Mouse (Mus musculus) kidney, postnatal 10 days (tissue): ENCODE data around the gene Rac2.

Experiments used
- DNase-seq: peaks from one replicate; pipeline ENCODE4 v3.0.0; 2021; ENCODE audit warnings: mixed read lengths

The Rac2 gene

DNA sequence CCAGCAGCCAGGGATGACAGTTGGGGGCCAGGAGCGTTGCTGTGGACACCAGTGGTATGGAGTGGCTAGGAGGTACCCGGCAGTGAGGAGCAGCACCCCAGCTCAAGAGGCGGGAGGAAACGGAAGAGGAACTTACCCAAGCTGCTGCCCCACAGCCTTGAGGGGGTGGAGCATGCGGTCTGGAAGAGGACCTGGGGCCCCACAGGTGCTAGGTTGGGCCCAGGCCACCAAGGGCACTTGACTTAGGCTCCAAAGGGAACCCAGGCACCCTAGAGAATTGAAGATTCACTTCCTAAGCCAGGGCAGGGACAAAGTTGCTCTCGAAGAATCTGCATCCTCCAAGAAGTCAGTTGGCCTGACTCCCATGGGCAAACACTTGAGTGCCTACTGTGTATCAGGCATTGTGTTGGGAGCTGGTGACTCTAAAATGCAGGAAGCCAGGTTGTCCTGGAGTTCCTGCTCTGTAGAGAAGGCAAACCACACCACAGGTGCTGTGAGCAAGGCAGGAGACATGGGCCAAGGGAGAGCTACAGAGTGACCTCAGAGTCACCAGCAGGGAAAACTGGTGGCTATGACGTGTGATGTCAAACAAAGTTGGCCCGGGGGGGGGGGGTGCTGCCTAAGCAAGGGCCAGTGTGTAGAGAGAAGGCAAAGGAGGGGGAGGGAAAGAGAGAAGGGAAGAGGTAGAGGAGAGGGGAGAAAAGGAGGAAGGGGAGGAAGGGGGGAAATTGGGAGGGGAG is at the start of gene Rac2:
Rac2 (minus strand) TSS at position 126 of the 740 bp plus-strand sequence.
- no peak for DNase-seq

DNA sequence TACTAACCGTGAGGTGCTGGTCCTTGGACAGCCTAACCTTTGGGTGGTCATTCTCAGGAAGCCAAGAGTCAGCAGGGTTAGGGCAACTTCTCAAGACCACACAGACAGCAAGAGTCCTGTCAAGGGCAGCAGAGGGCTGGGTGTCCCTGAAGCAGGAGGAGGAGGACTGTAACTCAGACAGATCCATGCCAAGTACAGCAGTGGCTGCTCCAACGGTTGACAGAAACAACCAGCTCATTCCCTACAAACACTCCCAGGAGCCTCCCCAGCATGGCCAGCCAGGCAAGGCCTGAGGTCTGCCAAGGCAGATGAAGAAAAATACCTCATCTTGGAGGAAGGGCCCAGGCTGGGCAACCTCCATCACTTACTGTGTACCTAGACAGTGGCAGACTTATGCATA is 44.4 kb upstream of the Rac2 start:
- no peak for DNase-seq

DNA sequence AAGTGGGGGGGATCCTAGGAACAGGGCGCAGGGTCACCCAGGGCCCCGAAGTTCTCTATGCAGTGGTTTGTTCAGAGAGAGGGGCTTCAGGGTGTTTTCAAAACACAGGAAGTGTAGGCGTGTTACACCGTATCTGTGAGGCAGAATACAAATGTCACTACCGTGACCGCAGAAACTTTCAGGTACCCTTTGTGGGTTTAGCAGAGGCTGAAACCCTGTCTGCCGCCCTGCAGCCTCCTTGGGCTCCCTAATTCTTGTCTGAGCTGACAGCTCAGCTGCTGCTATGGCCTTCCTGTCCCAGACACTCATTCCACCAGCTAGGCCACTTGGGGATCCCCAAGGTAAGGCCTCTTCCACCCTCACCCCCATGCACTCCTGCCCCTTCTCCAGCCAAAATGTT is 42.0 kb upstream of the Rac2 start:
- no peak for DNase-seq

DNA sequence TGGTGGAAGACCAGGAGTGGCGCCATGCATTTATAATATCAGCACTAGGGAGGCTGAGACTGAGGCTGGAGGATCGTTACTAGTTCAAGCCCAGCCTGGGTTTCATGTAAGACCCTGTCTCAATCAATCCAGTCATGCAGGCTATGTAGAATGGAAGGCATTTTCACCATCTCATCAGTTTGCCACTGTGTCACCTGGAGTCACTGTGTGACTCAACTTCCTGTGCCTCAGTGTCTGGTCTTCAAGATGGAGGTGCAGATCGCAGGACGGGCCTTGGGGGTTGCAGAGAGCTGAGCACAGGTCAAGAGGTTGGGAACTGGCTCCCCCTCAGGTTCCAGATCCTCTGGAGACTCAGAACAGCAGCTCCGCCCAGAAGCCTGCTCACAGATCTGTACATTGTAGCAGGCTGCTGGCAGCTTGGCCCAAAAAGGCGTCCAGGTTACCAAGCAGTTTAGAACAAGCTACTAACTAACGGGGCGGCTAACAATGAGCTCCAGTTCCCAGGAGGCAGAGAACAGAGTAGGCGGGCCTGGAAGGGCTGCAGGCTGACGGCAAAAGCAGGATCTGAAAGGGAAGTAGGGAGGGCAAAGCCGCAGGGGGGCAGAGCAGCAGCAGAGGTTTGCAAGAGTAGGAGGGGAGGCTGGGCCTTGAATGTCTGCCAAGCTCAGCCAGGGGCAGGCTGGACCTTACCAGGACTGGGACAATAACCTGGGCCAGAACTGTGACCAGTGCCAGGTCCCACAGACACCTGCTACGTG is 38.3 kb upstream of the Rac2 start:
- peak; percentile 35 for DNase-seq

DNA sequence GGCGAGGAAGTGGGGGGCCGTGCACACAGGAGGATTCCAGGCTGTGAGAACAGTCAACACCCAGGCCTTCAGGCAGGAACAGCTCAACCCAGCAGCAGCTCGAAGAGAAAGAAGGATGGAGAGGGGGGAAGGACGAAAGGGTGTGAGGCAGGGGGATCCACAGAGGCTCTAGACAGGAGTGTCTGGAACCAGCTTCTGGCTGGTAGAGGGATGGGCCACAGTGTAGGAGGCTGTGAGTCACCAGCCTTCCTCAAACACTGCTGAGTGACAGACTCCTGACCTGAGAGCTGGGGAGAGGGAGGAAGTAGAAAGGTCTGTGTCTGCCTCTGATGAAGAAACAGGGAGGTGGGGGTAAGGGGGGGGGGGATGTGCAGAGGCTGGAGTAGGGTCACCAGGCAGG is 34.9 kb upstream of the Rac2 start:
- DNase-seq = no peak

DNA sequence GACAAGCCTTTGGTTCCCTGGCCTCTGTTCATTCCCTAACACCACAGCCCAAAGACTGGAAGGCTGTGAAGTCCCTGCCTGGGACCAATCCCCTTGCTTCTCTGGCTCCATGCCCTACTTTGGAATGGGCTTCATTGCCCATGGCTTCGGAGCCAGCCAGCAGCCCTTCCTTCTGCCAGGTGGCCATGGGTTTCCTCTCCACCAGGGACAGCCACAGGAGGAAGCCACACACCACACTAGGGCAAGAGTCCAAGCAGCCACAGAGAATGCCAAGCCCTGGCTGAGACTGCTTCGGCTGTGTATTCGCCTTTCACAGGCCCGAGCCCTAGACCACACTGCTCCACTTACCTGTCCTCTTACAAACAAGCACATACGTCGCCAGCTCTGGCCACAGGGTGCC is 33.5 kb upstream of the Rac2 start:
- DNase-seq = no peak

DNA sequence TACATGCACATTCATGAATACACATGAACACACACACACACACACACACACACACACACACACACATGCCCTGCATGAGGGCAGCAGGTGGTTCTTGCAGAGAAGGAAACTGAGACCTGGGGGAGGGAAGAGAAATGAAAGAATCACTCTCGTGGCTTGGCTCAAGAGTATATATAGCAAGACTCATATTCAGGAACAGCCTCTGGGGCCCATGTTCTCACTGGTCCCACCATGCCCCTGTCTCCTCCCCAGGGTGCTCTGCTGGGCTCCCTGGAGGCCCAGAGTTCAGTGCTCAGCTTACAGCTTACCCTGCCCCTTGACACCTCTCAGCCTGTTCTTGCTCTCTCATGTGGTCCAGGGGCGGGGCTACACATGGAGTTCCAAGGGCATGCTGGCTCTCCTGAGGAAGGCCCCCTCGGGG is 32.8 kb upstream of the Rac2 start:
- DNase-seq = no peak

DNA sequence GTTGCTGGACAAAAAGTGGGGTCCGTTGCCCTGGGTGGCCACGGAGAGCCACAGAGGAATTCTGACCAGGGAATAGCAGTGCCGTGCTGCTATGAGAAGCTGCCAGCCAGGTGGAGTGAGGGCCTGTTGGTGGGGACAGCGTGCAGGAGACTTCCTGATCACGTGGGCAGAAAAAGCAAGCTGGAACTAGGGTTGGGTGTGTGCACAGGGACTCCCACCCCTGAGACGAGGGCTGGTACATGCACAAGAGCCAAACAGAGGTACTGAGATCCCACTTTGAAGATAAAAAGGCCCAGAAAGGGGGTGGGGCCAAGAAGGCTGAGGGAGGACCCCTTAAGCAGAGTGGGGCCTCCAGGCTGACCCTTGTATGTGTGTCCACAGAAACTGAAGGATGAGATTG is 31.7 kb upstream of the Rac2 start:
- DNase-seq = no peak

DNA sequence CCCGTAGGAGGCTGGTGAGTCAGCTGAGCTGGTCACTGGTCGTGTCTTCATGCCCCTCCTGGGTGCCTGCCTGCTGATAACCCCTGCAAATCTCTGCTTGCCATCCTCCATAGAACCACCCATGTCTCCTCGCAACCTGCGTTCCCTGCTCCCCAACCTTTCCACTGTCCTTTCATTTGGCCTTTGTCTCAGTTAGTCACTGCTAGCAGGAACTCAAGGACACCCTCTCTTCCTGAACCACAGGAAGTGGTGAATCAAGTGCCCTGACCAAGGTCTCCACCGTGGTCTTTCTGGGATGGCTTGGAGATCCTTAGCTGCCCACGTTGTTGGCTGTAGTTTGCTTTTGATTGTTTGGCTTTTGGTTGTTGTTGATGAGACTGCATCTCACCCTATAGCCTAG is 28.6 kb upstream of the Rac2 start:
- DNase-seq = no peak

DNA sequence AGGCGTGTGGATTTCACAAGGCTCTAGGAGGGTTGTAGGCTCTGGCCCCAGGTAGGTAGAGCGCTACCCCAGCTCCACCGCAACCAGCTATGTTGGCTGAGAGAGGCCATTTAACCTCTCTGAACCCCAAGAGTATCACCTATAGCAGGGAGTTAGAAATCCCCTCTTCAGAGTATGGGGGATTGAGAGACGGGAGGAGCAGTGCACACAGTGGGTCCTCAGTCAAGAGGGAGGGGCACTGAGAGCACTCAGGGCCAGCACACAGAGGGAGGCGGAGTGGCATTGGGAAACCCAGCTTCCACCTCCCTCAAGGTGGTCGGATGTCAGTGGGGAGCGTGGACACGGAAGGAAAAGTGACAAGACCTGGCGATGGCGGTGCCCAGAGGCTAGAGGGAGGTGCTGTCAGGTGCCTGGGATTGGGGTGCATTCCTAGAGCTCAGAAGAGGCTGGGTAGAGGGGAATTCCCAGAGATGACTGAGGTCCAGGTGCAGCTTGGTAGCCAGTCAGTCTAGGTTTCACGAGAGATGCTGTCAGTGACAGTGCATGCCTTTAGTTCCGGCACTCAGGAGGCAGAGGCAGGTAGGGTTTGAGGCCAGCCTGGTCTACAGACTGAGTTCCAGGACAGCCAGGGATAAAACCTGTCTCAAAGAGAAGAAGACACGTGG is 27.1 kb upstream of the Rac2 start:
- no peak for DNase-seq

DNA sequence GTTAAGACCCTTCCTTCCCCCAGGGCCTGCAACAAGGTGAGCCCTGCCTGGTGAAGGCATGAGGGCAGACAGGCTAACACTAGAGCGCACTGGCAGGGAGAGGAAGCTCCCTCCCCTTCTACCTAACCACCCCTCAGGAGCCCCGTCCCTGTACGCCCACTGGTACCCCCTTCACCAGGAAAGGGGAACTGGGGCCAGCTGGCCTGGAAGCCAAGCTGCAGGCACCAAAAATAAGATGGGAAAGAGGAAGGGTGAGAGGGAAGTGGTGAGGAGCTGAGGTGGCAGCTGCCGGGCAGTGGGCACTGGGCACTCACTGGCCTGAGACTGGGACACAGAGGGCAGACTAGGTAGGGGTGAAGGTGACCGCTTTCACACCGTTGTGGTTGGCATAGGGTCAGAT is 26.5 kb upstream of the Rac2 start:
- DNase-seq = no peak

DNA sequence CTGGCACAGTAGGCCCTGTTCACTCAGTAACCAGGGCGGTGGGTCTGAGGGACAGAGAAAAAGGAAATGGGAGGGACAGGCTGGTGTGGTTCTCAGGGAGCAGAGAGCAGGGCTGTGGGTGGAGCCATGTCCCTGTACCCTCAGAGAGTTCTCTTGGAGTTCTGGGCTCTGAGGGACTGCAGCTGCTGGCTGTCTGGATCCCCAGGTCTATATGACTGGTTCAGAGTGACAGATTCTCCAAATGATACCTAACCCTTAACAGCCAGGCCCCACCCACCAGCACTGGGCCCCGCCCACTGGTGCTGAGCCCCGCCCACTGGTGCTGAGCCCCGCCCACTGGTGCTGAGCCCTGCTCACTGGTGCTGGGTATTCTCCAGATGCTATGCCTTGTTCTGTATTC is 25.1 kb upstream of the Rac2 start:
- peak; percentile 41 for DNase-seq

DNA sequence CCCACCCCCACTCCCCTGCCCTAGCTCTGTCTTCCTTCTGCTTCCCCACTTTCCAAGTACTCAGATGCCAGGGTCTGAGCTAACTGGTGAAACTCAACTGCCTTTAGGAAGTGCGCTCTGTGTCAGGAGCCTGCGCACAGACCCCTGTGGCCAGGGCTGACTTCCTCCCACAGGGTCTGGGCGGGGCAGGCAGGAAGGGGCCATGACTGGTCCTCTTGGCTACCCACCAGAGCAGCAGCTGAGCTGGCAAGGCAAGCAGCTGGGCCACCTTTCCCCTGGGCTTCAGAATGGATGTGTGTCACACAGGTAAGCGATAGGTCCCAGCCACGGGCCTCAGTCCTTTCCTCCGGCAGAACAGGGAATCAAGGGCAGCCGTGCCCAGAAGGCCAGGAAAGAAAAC is 24.3 kb upstream of the Rac2 start, which contains the start of gene Cyth4:
Cyth4 (plus strand) TSS at position 134 of the 400 bp plus-strand sequence.
- DNase-seq = peak; percentile 68

DNA sequence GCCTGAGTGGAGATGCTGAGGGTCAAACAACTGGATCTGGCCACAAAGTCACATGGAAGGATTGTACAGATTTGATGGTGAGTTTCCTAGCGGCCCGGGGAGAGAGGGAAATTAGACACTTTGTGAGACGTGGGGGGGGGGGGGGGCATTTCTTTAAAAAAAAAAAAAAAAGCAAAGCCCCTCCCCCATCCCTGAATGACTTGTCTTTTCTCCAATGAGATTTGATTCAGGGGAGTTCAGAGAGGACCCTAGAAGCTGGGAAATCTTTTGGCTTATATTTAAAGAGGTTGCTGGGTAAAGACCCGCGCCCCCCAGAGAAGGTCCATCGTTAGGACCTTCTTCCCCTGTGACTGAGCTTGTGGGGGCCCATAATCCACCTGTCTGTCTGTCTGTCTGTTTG is 23.9 kb upstream of the Rac2 start:
- DNase-seq = no peak

DNA sequence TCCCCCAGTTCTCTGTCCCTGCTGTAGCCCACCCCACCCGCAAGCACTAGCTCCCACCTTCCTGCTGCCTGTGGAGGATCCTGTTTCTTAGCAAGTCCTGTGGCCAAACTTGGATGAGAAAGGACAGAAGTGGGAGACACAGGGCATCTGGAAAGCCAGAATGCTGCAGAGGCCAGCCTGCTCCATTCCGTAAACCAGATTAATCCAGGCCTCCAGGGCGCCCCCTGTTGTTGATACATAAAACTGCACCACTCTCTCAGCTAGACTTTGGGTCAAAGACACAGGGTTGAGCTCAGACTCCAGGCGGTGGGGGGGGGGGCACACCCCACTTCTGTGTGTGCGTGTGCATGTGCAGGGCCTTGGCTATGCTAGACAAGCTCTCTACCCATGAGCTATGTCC is 22.9 kb upstream of the Rac2 start:
- no peak for DNase-seq

DNA sequence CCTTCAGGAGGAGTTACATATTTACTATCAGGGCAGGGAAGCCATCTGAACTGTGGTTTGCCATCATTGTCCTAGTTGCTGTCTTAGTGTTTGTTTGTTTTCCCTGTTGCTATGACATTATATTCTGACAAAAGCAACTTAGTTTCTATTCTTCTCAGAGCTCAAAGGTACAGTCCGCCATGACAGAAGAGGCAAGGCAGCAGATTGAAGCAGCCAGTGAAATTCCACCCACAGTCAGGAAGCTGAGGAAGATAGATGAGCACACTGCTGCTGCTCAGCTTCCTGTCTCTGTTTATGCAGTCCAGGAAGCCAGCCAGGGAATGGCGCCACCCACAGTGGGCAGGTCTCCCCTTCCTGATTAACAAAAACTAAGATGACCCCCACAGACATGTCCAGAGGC is 22.2 kb upstream of the Rac2 start:
- DNase-seq = peak; percentile 31

DNA sequence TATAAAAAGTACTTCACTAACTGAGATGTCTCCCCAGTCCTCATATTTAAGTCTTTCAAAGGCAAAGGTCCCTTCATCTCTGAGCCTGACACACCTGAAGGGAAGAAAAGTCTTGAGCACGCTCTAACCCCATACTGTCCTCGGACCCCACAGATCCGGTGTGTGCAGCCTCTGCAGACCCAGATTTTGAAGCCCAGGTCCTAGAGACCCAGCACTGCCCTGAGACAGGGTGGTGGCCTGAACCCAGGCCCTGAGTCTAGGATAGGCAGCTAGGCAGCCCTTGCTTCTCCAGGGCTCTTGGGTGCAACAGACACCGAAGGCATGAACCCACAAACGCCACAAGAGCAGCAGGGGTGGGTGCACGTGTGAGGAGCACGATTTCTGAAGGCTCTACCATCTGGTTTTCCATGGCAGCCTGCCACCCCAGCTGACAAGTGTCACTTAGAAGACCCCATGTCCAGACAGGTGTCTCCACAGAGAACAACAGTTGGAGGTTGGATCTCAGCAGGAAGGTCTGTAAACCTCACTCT is 21.4 kb upstream of the Rac2 start:
- DNase-seq = no peak

DNA sequence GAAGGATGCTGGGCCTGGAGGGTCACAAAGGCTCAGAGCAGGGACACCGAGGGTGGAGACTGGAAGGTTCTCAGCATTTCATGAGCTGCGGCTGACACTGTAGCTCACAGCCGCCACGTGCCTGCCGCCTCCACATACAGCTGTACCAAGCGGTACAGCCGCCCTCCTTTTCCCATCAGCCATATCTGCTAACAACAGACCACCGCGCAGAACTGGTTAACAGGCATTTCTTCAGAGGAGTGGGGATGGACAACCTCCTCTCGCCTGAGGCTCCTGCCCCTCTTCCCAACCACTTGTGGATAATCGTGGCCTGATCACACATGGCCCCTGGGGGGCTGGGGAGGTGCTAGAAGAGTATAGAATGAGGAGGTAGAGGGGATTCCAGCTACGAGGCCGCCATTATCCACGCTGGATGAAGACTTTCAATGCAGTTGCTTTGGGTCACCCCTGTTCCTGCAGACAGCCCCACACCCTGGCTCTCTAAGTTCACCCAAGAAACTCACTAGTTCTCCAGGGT is 19.9 kb upstream of the Rac2 start:
- no peak for DNase-seq

DNA sequence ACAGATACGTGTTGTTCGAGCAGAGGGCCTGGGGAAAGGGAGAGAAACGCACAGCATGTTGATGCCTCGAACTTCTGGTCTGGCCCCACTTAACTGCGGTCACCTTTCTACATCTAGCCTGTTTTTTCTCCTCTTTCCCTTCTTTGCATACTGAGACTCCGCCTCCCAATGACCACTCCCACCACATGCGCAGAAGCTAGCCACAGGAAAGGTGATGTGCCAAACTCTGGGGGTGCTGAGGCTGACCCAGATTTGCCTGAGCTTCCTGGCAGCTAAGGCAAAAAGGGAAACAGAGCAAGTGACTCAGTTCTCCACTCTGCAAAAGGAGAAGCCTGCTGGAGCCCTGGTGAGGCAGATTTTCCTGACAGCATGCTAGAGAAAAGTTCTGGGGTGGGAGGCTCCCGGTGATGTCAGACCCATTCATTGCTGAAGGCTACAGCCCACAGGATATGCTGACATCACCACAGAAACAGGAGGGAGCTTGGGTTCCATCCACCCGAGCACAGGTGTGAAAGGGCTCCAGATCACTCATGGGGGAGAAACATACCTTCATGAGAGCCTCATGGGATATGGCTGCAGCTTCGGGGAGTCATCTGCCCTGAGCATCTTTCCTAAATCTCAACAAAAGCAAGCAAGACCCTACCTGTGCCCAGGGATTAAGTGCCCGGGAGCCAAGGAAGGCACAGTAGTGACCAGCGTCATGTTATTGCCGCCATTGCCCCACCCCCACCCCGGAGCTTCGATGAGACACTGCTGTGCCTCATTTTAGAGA is 19.3 kb upstream of the Rac2 start:
- no peak for DNase-seq

DNA sequence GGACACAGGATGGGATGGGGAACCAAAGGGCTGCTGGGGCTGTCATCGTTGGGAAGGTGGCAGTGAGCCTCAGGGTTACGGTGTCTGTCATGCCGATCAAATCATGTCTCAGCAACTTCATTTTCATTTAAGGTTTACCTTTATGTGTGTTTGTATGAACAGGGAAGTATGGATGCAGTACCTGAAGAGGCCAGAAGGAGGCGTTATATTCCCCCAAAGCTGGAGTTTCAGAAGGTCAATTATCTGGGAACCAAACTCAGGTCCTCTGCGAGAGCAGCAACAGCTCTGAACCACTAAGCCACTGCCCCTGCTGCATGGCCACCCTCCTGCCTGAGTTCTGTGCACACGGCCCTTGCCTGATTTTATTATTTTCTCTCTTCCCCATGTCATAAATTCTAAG is 18.2 kb upstream of the Rac2 start:
- DNase-seq = no peak

DNA sequence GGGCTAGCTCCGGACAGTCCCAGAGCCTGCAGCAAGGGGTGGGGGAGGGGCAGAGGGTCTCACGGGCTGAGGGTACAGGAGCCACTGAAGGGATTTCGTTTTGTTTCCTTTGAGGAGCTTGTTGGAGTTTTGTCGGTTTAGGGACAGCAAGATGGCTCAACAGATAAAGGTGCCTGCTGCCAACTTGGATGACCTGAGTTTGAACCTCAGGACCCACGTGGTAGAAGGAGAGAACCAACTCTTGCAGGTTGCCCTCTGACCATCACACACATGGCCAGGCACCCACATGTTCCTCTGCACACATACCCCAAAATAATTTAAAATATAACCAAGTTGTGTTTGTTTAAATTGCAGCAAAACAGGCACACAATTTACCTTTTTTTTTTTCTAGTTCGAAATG is 17.4 kb upstream of the Rac2 start:
- DNase-seq = no peak

DNA sequence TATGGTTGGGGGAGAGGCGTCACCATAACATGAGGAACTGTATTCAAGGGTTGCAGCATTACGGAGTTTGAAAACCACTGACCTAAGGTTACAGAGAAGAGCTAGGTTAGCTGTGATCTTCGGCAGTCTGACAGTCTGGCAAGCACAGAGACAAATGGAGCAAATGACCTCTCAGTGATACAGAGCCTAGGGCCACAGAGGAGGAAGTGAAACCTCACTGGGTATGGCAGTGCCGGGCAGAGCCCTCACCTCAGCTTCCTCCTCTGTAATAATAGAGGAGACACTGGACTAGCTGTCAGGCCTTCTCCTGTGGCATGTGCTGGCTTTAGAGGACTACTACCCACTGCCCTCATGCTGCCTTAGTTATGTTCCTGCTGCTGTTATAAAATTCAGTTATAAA is 16.3 kb upstream of the Rac2 start:
- DNase-seq = no peak

DNA sequence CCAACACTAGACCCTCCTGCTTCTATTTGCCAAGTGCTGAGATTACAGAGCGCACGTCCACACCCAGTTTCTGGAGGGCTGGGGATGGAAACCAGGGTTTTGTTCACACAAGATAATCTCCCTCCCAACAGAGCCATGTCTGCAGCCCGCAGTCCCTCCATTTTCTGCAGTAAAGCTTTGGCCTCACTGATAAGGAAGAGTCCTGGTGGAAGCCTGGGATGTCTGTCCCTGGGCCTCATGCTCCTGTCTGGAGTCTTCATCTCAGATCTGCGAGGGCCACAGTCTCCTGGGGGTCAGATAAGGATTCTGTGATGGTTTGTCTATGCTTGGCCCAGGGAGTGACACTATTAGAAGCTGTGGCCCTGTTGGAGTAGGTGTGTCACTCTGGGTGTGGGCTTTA is 15.5 kb upstream of the Rac2 start:
- DNase-seq = no peak
